Mouse (Mus musculus): Measurements from ENCODE around the gene Ctns. TPM values are rescaled to one million over a fixed set of nuclear protein-coding genes. Genes with fewer than 3 reads are reported as not detected.

Gene Ctns
- polyA plus RNA-seq, 1 experiment = 17.2 TPM

DNA sequence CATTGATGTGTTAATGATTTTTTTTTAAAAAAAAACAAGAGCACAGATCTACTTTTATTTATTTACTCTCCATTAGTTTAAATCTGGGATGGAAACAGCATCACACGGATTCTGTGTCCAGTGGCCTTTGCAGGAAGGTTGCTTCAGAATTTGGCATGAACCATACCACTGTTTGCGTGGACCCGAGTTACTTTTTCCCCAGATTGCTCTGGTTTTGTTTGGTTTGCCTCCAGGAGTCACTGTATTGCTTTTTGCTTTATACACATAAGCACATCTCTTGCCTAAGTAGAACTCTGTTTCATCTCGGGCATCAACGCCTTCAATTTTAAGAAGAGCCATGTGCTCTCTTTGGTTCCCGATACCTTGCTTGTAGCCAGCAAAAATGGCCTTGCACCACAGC lies 27.0 kb upstream of the Ctns start:
- WGBS = 82% methylated on average over 6 of the region's 6 CpGs
- H3K4me3 ChIP-seq (replicated peaks; ENCODE audit: extremely low read depth, low read depth, low read length) = no peak overlapping the region
- no peak for DNase-seq
- TF ChIP-seq POLR2A (IDR thresholded peaks at IDR 0.05; ENCODE audit: borderline replicate concordance, extremely low read depth, low read depth, low read length) (no peak), CTCF (IDR thresholded peaks at IDR 0.05; ENCODE audit: insufficient read depth, low read length) (no peak)
- H3K4me1 ChIP-seq (ENCODE audit: control insufficient read depth, insufficient read depth, low read length) = no peaks in the 10 kb centered on the region

DNA sequence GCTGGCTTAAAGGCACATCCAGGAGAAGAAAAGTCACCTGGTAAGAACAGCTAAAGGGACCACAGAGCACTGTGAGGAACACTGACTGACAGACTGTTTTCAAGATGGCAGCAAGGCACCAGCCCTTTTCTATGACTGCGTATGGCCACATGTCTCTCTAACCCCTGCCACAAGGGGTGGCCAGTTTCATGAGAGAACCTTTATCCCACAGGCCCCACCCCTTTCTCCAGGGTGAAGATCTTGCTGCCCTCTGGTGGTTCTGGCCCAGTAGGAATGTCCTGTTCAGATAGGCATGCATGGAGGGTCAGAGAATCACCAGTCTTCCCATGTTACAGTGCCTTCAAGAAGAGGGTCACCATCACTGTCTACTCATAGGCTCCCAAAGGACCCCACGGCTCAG lies 25.1 kb upstream of the Ctns start:
- H3K4me1 ChIP-seq (ENCODE audit: control insufficient read depth, insufficient read depth, low read length) = no peaks in the 10 kb centered on the region
- 61% methylated on average over 2 of the region's 2 CpGs for WGBS
- peak; percentile 36 for DNase-seq
- TF ChIP-seq CTCF (IDR thresholded peaks at IDR 0.05; ENCODE audit: insufficient read depth, low read length) = peak; percentile 42; the same call in 1 of the 2 replicates
- no peak for TF ChIP-seq POLR2A (IDR thresholded peaks at IDR 0.05; ENCODE audit: borderline replicate concordance, extremely low read depth, low read depth, low read length)
- no peak overlapping the region for H3K4me3 ChIP-seq (replicated peaks; ENCODE audit: extremely low read depth, low read depth, low read length)

DNA sequence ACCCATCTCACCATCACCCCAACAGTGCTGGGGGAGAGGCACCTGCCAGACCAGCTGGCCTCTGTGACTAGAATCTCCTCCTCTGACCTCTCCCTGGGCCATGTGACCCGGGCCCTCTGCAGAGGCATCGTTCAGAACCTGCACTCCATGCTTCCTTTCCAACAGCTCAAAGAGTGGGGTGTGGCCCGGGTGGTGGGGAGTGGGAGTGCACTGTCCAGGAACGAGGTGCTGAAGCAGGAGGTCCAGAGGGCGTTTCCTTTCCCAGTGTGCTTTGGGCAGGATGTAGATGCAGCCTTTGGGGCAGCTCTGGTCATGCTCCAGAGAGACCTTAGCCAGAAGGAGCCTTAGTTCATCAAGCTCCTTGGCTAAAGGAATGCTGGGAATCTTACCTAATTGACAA lies 24.0 kb upstream of the Ctns start:
- Histone ChIP-seq H3K4me1 (ENCODE audit: control insufficient read depth, insufficient read depth, low read length) (no peaks in the 10 kb centered on the region), H3K4me3 (replicated peaks; ENCODE audit: extremely low read depth, low read depth, low read length) (no peak overlapping the region)
- DNase-seq = no peak
- TF ChIP-seq POLR2A (IDR thresholded peaks at IDR 0.05; ENCODE audit: borderline replicate concordance, extremely low read depth, low read depth, low read length) (no peak), CTCF (IDR thresholded peaks at IDR 0.05; ENCODE audit: insufficient read depth, low read length) (no peak)
- 27% methylated on average over 5 of the region's 5 CpGs for WGBS

DNA sequence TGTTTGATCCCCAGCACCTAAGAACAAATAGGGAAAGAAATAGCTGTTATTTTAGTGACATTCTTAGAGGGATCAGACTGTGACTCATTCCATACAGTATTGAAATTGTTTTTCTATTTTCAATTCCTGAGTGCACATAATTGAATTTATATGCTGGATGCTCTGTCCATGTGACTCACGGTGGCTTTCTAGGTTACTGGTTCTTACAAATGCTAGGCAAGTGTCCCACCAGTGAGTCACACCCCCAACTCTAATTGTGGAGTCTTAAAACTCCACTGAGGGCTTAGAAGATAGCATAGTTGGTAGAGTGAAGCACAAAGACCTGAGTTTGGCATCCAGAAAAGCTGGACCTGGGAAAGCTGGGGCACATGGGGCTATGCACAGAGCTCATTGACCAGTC lies 21.8 kb upstream of the Ctns start:
- DNase-seq = no peak
- H3K4me3 ChIP-seq (replicated peaks; ENCODE audit: extremely low read depth, low read depth, low read length) = no peak overlapping the region
- TF ChIP-seq CTCF (IDR thresholded peaks at IDR 0.05; ENCODE audit: insufficient read depth, low read length) (no peak), POLR2A (IDR thresholded peaks at IDR 0.05; ENCODE audit: borderline replicate concordance, extremely low read depth, low read depth, low read length) (no peak)
- H3K4me1 ChIP-seq (ENCODE audit: control insufficient read depth, insufficient read depth, low read length) = no peaks in the 10 kb centered on the region
- WGBS = 79% methylated on average over 1 of the region's 1 CpGs

DNA sequence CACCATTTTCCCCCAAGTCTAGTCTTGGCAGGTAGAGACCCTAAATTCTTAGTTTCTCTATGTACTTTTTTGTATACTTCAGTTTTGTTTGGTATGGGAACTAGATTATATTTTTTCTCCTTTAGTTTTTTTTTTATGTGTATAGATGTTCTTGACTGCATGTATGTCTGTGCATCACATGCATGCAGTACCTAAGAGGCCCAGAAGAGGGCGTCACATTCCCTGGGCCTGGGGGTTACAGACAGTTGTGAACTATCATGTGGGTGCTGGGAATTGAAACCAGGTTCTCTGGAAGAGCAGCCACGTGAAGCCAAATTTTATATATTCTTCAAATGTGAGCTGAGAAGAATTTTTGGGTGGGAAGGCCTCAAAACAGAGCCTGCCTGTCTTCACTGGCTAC lies 20.8 kb upstream of the Ctns start:
- 59% methylated on average over 2 of the region's 2 CpGs for WGBS
- DNase-seq = no peak
- Histone ChIP-seq H3K4me3 (replicated peaks; ENCODE audit: extremely low read depth, low read depth, low read length) (no peak overlapping the region), H3K4me1 (ENCODE audit: control insufficient read depth, insufficient read depth, low read length) (no peaks in the 10 kb centered on the region)
- no peak for TF ChIP-seq CTCF (IDR thresholded peaks at IDR 0.05; ENCODE audit: insufficient read depth, low read length)
- no peak for TF ChIP-seq POLR2A (IDR thresholded peaks at IDR 0.05; ENCODE audit: borderline replicate concordance, extremely low read depth, low read depth, low read length)

DNA sequence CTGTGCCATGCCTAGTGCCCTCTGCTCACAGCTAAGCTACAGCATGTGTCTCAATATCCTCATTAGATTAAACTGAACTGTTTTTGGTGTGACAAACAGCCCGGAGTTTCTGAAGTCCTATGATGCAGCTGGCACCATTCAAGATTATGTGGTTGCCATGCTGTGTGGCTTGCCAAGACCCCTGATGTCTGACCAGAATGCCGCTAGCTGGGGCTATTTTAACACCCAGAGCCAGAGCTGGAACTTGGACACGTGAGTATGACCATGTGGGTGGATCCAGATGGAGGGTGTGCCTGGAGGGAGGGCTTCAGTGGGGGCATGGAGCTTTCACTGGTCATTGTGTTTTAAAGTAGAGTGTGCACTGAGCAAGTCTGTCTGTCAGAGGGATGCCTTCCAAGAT lies 15.1 kb upstream of the Ctns start:
- H3K4me1 ChIP-seq (ENCODE audit: control insufficient read depth, insufficient read depth, low read length) = no peaks in the 10 kb centered on the region
- 72% methylated on average over 3 of the region's 3 CpGs for WGBS
- no peak overlapping the region for H3K4me3 ChIP-seq (replicated peaks; ENCODE audit: extremely low read depth, low read depth, low read length)
- no peak for DNase-seq
- TF ChIP-seq POLR2A (IDR thresholded peaks at IDR 0.05; ENCODE audit: borderline replicate concordance, extremely low read depth, low read depth, low read length) (no peak), CTCF (IDR thresholded peaks at IDR 0.05; ENCODE audit: insufficient read depth, low read length) (no peak)

DNA sequence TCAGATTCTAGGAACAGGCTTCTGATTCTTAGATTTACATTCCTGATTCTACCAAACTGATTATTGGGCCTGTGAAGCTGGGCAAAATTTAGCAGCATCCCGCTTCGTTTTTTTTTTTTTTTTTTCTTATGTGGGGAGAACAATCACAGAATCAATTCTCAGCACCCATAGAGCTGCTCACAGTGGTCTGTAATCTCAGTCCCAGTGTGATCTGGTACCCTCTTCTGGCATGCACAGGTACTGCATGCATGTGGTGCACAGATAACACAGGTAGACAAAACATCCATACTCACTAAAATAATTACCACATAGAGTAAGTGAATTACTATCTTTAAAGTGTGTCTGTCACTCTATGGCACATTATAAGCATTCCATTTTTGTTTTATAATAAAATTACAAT lies 8.8 kb upstream of the Ctns start:
- H3K4me1 ChIP-seq (ENCODE audit: control insufficient read depth, insufficient read depth, low read length) = no peaks in the 10 kb centered on the region
- TF ChIP-seq CTCF (IDR thresholded peaks at IDR 0.05; ENCODE audit: insufficient read depth, low read length) (no peak), POLR2A (IDR thresholded peaks at IDR 0.05; ENCODE audit: borderline replicate concordance, extremely low read depth, low read depth, low read length) (no peak)
- no peak overlapping the region for H3K4me3 ChIP-seq (replicated peaks; ENCODE audit: extremely low read depth, low read depth, low read length)
- 79% methylated on average over 2 of the region's 2 CpGs for WGBS
- DNase-seq = no peak

DNA sequence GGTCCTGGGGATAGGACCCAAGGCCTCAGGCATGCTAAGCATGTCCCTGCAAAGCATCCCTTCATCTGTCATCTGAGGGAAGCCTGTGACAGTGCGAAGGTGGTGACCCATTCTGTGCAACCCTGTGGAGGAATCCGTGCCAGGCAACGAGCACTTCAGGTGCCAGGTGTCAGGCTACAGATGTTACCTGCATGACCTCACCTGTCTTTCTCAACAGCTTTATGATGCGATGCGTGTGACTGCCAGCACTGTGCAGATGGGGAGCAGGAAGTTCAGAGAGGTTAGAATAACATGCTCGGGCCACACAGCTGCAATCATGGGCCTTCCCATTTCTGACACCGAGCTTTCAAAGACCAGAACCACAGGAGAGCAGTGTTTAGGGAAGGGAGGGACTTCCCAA lies 6.4 kb upstream of the Ctns start:
- DNase-seq = no peak
- H3K4me1 ChIP-seq (ENCODE audit: control insufficient read depth, insufficient read depth, low read length) = 0 out of 2 replicates have a peak, but pooled peaks cover 2% of the 10 kb centered on the region
- H3K4me3 ChIP-seq (replicated peaks; ENCODE audit: extremely low read depth, low read depth, low read length) = no peak overlapping the region
- 67% methylated on average over 7 of the region's 7 CpGs for WGBS
- TF ChIP-seq POLR2A (IDR thresholded peaks at IDR 0.05; ENCODE audit: borderline replicate concordance, extremely low read depth, low read depth, low read length) = no peak
- TF ChIP-seq CTCF (IDR thresholded peaks at IDR 0.05; ENCODE audit: insufficient read depth, low read length) = no peak

DNA sequence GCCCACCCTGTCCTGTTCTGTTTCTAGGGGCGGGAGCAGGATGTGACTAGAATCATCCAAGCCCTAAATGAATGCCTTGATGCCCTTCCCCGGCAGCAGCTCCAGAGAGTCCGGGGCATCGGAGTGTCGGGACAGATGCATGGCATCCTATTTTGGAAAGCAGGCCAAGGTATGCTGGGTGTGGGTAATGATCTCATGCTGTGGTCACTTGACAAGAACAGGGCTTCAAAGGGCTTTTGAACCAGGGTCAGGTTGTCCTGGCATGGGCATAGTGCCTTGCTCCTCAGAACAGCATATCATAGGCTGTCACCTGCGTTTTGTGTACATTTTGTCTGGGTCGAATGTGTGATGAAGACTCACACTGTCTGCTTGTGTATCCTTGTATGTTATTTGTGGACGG lies 5.1 kb upstream of the Ctns start:
- DNase-seq = no peak
- TF ChIP-seq POLR2A (IDR thresholded peaks at IDR 0.05; ENCODE audit: borderline replicate concordance, extremely low read depth, low read depth, low read length) = no peak
- TF ChIP-seq CTCF (IDR thresholded peaks at IDR 0.05; ENCODE audit: insufficient read depth, low read length) = no peak
- Histone ChIP-seq H3K4me1 (ENCODE audit: control insufficient read depth, insufficient read depth, low read length) (0 out of 2 replicates have a peak, but pooled peaks cover 4% of the 10 kb centered on the region), H3K4me3 (replicated peaks; ENCODE audit: extremely low read depth, low read depth, low read length) (no peak overlapping the region)
- whole genome bisulfite sequencing = 82% methylated on average over 8 of the region's 8 CpGs

DNA sequence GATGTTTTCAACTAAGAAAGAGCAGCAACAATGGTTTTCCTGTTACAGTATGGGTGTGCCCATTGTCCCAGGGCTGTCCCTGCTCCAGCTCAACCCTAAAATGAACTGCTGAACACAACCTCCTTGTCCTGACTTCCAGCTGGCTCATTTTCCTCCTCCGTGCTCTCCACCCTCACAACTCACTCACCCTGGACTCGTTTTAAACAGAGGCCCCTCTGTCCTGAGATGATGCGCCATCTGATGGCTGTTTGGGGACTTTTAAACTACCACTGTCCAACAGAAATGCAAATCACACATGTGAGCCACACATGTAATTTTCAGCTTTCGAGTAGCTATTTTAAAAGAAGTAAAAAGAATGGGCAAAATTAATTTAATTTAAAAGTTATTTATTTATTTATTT lies 2.8 kb upstream of the Ctns start:
- TF ChIP-seq CTCF (IDR thresholded peaks at IDR 0.05; ENCODE audit: insufficient read depth, low read length) = no peak
- TF ChIP-seq POLR2A (IDR thresholded peaks at IDR 0.05; ENCODE audit: borderline replicate concordance, extremely low read depth, low read depth, low read length) = no peak
- 37% methylated on average over 4 of the region's 4 CpGs for WGBS
- Histone ChIP-seq H3K4me3 (replicated peaks; ENCODE audit: extremely low read depth, low read depth, low read length) (no peak overlapping the region), H3K4me1 (ENCODE audit: control insufficient read depth, insufficient read depth, low read length) (0 out of 2 replicates have a peak, but pooled peaks cover 4% of the 10 kb centered on the region)
- DNase-seq = no peak
